19 mouse cellular contexts compared by ENCODE assay signal in the genomic region with DNA sequence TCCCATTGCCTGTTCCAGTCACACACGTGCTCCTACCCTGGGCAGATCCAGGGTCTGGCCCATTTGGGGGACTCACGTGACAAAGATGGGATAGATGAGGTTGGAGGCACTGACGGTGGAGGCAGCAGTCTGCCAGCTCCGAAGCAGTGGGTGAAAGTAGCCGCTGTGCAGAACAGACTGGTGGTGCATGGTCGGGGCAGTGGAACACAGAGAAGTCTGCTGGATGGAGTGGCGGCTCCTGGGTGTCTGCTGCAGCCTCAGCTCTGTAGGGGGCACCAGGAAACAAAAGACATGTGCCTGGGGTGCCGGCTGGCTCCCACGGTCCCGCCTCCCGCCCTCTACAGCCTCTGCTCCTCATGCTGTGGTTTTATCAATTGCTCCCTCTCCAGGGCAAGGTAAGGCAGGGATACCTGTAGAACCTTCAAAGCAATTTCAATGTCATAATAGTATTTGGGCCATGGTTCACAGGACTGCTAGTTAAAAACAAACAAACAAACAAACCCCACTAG. TPM values are rescaled to one million over a fixed set of nuclear protein-coding genes. Genes with fewer than 3 reads are reported as not detected.
A peak's percentile ranks its signal among the peaks of the same experiment; 100 is the strongest.
DNase-seq lines count a peak whose midpoint lies in the region; ATAC-seq and TF ChIP-seq lines count a peak whose summit lies in the region.
"Had no signal": no experiment of that assay in that cellular context is flagged by ENCODE, and none has a peak within 500 bp of the region (broad histone marks: within the 10 kb centered on the region; RNA-seq: fewer than 3 reads in every experiment).

No protein-coding gene starts in this region.

- no peak overlapping the region for H3K9ac ChIP-seq in heart, embryonic 11.5 days (ENCODE audit: low read depth, low read length)
- peak overlapping the region; percentile 99 for H3K9ac ChIP-seq in liver, embryonic 13.5 days
- no peak overlapping the region for H3K9ac ChIP-seq in midbrain, postnatal 0 days (replicated peaks; ENCODE audit: low read length, poor library complexity, severe bottlenecking)
- H3K9ac ChIP-seq: embryonic facial prominence, embryonic 13.5 days; heart, embryonic 15.5 days; hindbrain, embryonic 15.5 days; limb, embryonic 13.5 days; midbrain, embryonic 12.5 days had no signal

- DNase-seq in heart, adult 9 months (ENCODE audit: low spot score in 2 of 2), result no peak
- DNase-seq in ES-CJ7 (ENCODE audit: low read depth, low spot score), result peak; percentile 55
- DNase-seq in MN1 (ENCODE audit: low spot score), result peak; percentile 46
- peak; percentile 60 for DNase-seq in liver, embryonic 13.5 days
- no peak for DNase-seq in layer of hippocampus, adult 11-12 months (ENCODE audit: low spot score)
- no peak for DNase-seq in midbrain, postnatal 0 days (ENCODE audit: low spot score)
- DNase-seq in embryo, embryonic 9.5 days (ENCODE audit: extremely low spot score), result no peak
- DNase-seq: gastrocnemius, postnatal 14 days; kidney, adult 11 months; kidney, postnatal 14 days; right cerebral cortex, postnatal 14 days had no signal

- 0 out of 2 replicates have a peak overlapping the region, but pooled peaks have one; percentile 5 for H3K4me3 ChIP-seq in heart, embryonic 11.5 days (ENCODE audit: low read depth, low read length)
- peak overlapping the region; percentile 89 for H3K4me3 ChIP-seq in liver, embryonic 13.5 days (replicated peaks)
- H3K4me3 ChIP-seq in midbrain, postnatal 0 days (ENCODE audit: low read depth, low read length), result no peak overlapping the region
- H3K4me3 ChIP-seq: embryonic facial prominence, embryonic 13.5 days; forebrain, embryonic 10.5 days; heart, embryonic 15.5 days; hindbrain, embryonic 15.5 days; limb, embryonic 13.5 days; midbrain, embryonic 12.5 days had no signal

- H3K27me3 ChIP-seq in heart, embryonic 11.5 days (ENCODE audit: control insufficient read depth, insufficient read depth, low read length), result no peaks in the 10 kb centered on the region
- no peaks in the 10 kb centered on the region for H3K27me3 ChIP-seq in liver, embryonic 13.5 days
- no peaks in the 10 kb centered on the region for H3K27me3 ChIP-seq in midbrain, postnatal 0 days (ENCODE audit: insufficient read depth, low read length)
- H3K27me3 ChIP-seq: embryonic facial prominence, embryonic 13.5 days; heart, embryonic 15.5 days; hindbrain, embryonic 15.5 days; limb, embryonic 13.5 days; midbrain, embryonic 12.5 days had no signal

- H3K4me1 ChIP-seq in heart, embryonic 11.5 days (ENCODE audit: control insufficient read depth, insufficient read depth, low read length), result peaks cover 27% of the 10 kb centered on the region
- peaks cover 99% of the 10 kb centered on the region for H3K4me1 ChIP-seq in liver, embryonic 13.5 days (replicated peaks)
- peaks cover 11% of the 10 kb centered on the region for H3K4me1 ChIP-seq in midbrain, postnatal 0 days (ENCODE audit: insufficient read depth, low read length)

- peak overlapping the region; percentile 14; the same call in 1 of the 2 replicates for H3K4me2 ChIP-seq in heart, embryonic 11.5 days
- H3K4me2 ChIP-seq in liver, embryonic 13.5 days, result peak overlapping the region; percentile 89
- no peak overlapping the region for H3K4me2 ChIP-seq in midbrain, postnatal 0 days (ENCODE audit: low read depth, low read length, poor library complexity, severe bottlenecking)
- H3K4me2 ChIP-seq: embryonic facial prominence, embryonic 13.5 days; heart, embryonic 15.5 days; hindbrain, embryonic 15.5 days; limb, embryonic 13.5 days; midbrain, embryonic 12.5 days had no signal

- H3K36me3 ChIP-seq in heart, embryonic 11.5 days (ENCODE audit: control insufficient read depth, insufficient read depth, low read length), result peaks cover 37% of the 10 kb centered on the region
- H3K36me3 ChIP-seq in liver, embryonic 13.5 days, result peaks cover 68% of the 10 kb centered on the region
- peaks cover 38% of the 10 kb centered on the region for H3K36me3 ChIP-seq in midbrain, postnatal 0 days (ENCODE audit: insufficient read depth, low read length)

- H3K9me3 ChIP-seq in heart, embryonic 11.5 days (replicated peaks; ENCODE audit: control insufficient read depth, low read length), result no peaks in the 10 kb centered on the region
- H3K9me3 ChIP-seq in liver, embryonic 13.5 days (replicated peaks), result no peaks in the 10 kb centered on the region
- H3K9me3 ChIP-seq in midbrain, postnatal 0 days (ENCODE audit: low read length), result no peaks in the 10 kb centered on the region
- H3K9me3 ChIP-seq: embryonic facial prominence, embryonic 13.5 days; forebrain, embryonic 10.5 days; heart, embryonic 15.5 days; hindbrain, embryonic 15.5 days; limb, embryonic 13.5 days; midbrain, embryonic 12.5 days had no signal

- WGBS in heart, embryonic 11.5 days (ENCODE audit: insufficient replicate concordance), result 50% methylated on average over 11 of the region's 11 CpGs
- 56% methylated on average over 11 of the region's 11 CpGs for WGBS in liver, embryonic 13.5 days (ENCODE audit: insufficient replicate concordance)
- 45% methylated on average over 11 of the region's 11 CpGs for WGBS in midbrain, postnatal 0 days

- no peak for TF ChIP-seq CTCF in midbrain, postnatal 0 days (IDR thresholded peaks at IDR 0.05)

- H3K27ac ChIP-seq in heart, embryonic 11.5 days (ENCODE audit: low read depth, low read length), result 0 out of 2 replicates have a peak overlapping the region, but pooled peaks have one; percentile 10
- peak overlapping the region; percentile 73 for H3K27ac ChIP-seq in liver, embryonic 13.5 days
- H3K27ac ChIP-seq in midbrain, postnatal 0 days (ENCODE audit: low read depth, low read length), result no peak overlapping the region
- H3K27ac ChIP-seq: embryonic facial prominence, embryonic 13.5 days; forebrain, embryonic 10.5 days; heart, embryonic 15.5 days; hindbrain, embryonic 15.5 days; limb, embryonic 13.5 days; midbrain, embryonic 12.5 days had no signal

- no peak for ATAC-seq in heart, embryonic 11.5 days (replicated peaks; ENCODE audit: insufficient number of reproducible peaks, low FRiP score, low TSS enrichment)
- no peak for ATAC-seq in liver, embryonic 13.5 days (ENCODE audit: low read depth)
- ATAC-seq in midbrain, postnatal 0 days (ENCODE audit: low FRiP score), result no peak

RNA-seq across cellular contexts. Expression of a gene that starts 5.7 kb away (rescaled TPM):
- polyA plus RNA-seq in heart, embryonic 11.5 days (2014; fragmentation: Nextera tagmentation; extraction: Ambion mirVana), result 117 and 140 TPM in 2 replicates
- polyA plus RNA-seq in liver, embryonic 13.5 days (2015; fragmentation: Nextera tagmentation; extraction: Ambion mirVana), result 616 and 657 TPM in 2 replicates
- 38.6 and 49.3 TPM in 2 replicates for total RNA-seq in midbrain, postnatal 0 days (2014; rRNA removed)
- polyA plus RNA-seq in midbrain, postnatal 0 days (2015; fragmentation: Nextera tagmentation; extraction: Ambion mirVana), result 74.6 and 80.9 TPM in 2 replicates

RNA-seq across cellular contexts. Expression of a gene that starts 10.8 kb away (rescaled TPM):
- 6.7 and 11.4 TPM in 2 replicates for polyA plus RNA-seq in heart, embryonic 11.5 days (2014; fragmentation: Nextera tagmentation; extraction: Ambion mirVana)
- polyA plus RNA-seq in liver, embryonic 13.5 days (2015; fragmentation: Nextera tagmentation; extraction: Ambion mirVana), result 6.3 and 7.1 TPM in 2 replicates
- total RNA-seq in midbrain, postnatal 0 days (2014; rRNA removed), result 2.9 and 5.3 TPM in 2 replicates
- polyA plus RNA-seq in midbrain, postnatal 0 days (2015; fragmentation: Nextera tagmentation; extraction: Ambion mirVana), result 4.9 and 5.3 TPM in 2 replicates

RNA-seq across cellular contexts. Expression of a gene that starts 10.8 kb away (rescaled TPM):
- polyA plus RNA-seq in heart, embryonic 11.5 days (2014; fragmentation: Nextera tagmentation; extraction: Ambion mirVana), result 59.4 and 64.1 TPM in 2 replicates
- 77.3 and 81.0 TPM in 2 replicates for polyA plus RNA-seq in liver, embryonic 13.5 days (2015; fragmentation: Nextera tagmentation; extraction: Ambion mirVana)
- total RNA-seq in midbrain, postnatal 0 days (2014; rRNA removed), result 24.0 and 25.6 TPM in 2 replicates
- polyA plus RNA-seq in midbrain, postnatal 0 days (2015; fragmentation: Nextera tagmentation; extraction: Ambion mirVana), result 52.6 and 57.3 TPM in 2 replicates

RNA-seq across cellular contexts. Expression of a gene that starts 11.1 kb away (rescaled TPM):
- 0.34 and 0.87 TPM in 2 replicates for polyA plus RNA-seq in heart, embryonic 11.5 days (2014; fragmentation: Nextera tagmentation; extraction: Ambion mirVana)
- 0.14 and 0.23 TPM in 2 replicates for polyA plus RNA-seq in liver, embryonic 13.5 days (2015; fragmentation: Nextera tagmentation; extraction: Ambion mirVana)
- total RNA-seq in midbrain, postnatal 0 days (2014; rRNA removed), result 0.38 and 1.6 TPM in 2 replicates
- 0.80 and 0.93 TPM in 2 replicates for polyA plus RNA-seq in midbrain, postnatal 0 days (2015; fragmentation: Nextera tagmentation; extraction: Ambion mirVana)
- polyA plus RNA-seq: spleen, adult 2 months had no signal

RNA-seq across cellular contexts. Expression of a gene that starts 34.2 kb away (rescaled TPM):
- polyA plus RNA-seq in heart, embryonic 11.5 days (2014; fragmentation: Nextera tagmentation; extraction: Ambion mirVana), result 0.52 and 0.83 TPM in 2 replicates
- polyA plus RNA-seq in liver, embryonic 13.5 days (2015; fragmentation: Nextera tagmentation; extraction: Ambion mirVana), result 0.20 and 0.34 TPM in 2 replicates
- total RNA-seq in midbrain, postnatal 0 days (2014; rRNA removed), result 1.5 and 1.7 TPM in 2 replicates
- 0.49 and 0.84 TPM in 2 replicates for polyA plus RNA-seq in midbrain, postnatal 0 days (2015; fragmentation: Nextera tagmentation; extraction: Ambion mirVana)

Comparison
In these comparisons a context has a peak if more than half of its experiments do, and no peak if none do; other contexts are left out.
1. DNase-seq: peak in ES-CJ7 (single experiment), MN1 (single experiment) and liver, embryonic 13.5 days (single experiment); none in heart, adult 9 months (0 of 2), layer of hippocampus, adult 11-12 months (single experiment), midbrain, postnatal 0 days (single experiment) and embryo, embryonic 9.5 days (single experiment).